Mouse (Mus musculus): ENCODE measurements around the gene Wdfy4. TPM values are rescaled to one million over a fixed set of nuclear protein-coding genes. Genes with fewer than 3 reads are reported as not detected.

The Wdfy4 gene
- polyA plus RNA-seq, 1 experiment = not detected

DNA sequence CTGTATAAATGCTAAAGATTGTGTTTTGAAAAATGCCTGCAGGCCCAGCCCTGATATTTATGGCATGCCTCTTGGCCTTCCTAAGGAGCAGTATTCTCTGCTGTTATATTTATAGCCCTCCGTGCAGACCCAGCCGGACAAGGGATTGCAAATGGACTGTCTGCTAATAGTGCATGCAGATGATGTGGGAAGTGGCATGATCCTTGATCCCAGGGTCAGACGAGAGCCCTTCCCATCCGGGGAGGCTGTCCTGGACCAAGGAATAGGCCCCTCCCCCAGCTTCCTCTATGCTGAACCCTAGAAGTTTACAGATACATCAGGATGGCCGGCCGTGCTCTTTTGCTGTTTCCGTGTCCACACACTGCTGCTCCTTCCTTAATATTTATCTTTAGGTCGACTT is 226.6 kb downstream of the Wdfy4 start:
- Histone ChIP-seq H3K36me3 (ENCODE audit: control insufficient read depth, insufficient read depth, low read length, poor library complexity, severe bottlenecking) (no peaks in the 10 kb centered on the region), H3K9me3 (replicated peaks; ENCODE audit: control insufficient read depth, insufficient read depth, low read length, poor library complexity, severe bottlenecking) (no peaks in the 10 kb centered on the region), H3K9ac (ENCODE audit: low read depth, poor library complexity, severe bottlenecking) (no peak overlapping the region), H3K27ac (ENCODE audit: insufficient read depth, low read length) (no peak overlapping the region), H3K27me3 (ENCODE audit: control insufficient read depth, insufficient read depth, low read length, poor library complexity, severe bottlenecking) (no peaks in the 10 kb centered on the region), H3K4me1 (ENCODE audit: control insufficient read depth, insufficient read depth, low read length) (no peaks in the 10 kb centered on the region), H3K4me3 (ENCODE audit: low read depth, low read length) (no peak overlapping the region)
- TF ChIP-seq POLR2A (IDR thresholded peaks at IDR 0.05; ENCODE audit: insufficient read depth, low read length) (no peak), CTCF (IDR thresholded peaks at IDR 0.05; ENCODE audit: low read depth, low read length) (no peak), EP300 (IDR thresholded peaks at IDR 0.05; ENCODE audit: insufficient read depth, low read depth, low read length) (no peak)

DNA sequence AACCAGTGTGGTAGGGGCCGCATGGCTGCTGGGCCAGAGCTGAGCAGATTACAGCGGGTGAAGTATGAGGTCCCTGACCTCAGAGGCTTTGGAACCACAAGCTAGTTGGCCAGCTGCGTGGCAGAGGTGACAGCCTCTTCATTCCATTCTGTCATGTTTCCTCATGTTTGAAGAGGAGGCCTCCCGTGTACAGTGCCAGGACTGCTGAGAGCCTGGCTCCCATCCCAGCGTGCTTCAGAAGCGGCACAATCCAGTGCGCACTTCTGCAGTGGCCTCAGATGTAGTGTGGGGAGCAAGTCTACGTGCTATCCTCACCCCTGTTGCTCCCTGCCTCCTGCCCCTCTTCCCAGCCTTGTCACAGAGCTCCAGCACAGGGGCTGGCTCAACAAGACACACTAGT is 228.8 kb downstream of the Wdfy4 start:
- Histone ChIP-seq H3K4me3 (ENCODE audit: low read depth, low read length) (no peak overlapping the region), H3K9me3 (replicated peaks; ENCODE audit: control insufficient read depth, insufficient read depth, low read length, poor library complexity, severe bottlenecking) (no peaks in the 10 kb centered on the region), H3K9ac (ENCODE audit: low read depth, poor library complexity, severe bottlenecking) (no peak overlapping the region), H3K27ac (ENCODE audit: insufficient read depth, low read length) (no peak overlapping the region), H3K36me3 (ENCODE audit: control insufficient read depth, insufficient read depth, low read length, poor library complexity, severe bottlenecking) (no peaks in the 10 kb centered on the region), H3K4me1 (ENCODE audit: control insufficient read depth, insufficient read depth, low read length) (no peaks in the 10 kb centered on the region), H3K27me3 (ENCODE audit: control insufficient read depth, insufficient read depth, low read length, poor library complexity, severe bottlenecking) (no peaks in the 10 kb centered on the region)
- TF ChIP-seq EP300 (IDR thresholded peaks at IDR 0.05; ENCODE audit: insufficient read depth, low read depth, low read length) (no peak), POLR2A (IDR thresholded peaks at IDR 0.05; ENCODE audit: insufficient read depth, low read length) (no peak), CTCF (IDR thresholded peaks at IDR 0.05; ENCODE audit: low read depth, low read length) (no peak)

DNA sequence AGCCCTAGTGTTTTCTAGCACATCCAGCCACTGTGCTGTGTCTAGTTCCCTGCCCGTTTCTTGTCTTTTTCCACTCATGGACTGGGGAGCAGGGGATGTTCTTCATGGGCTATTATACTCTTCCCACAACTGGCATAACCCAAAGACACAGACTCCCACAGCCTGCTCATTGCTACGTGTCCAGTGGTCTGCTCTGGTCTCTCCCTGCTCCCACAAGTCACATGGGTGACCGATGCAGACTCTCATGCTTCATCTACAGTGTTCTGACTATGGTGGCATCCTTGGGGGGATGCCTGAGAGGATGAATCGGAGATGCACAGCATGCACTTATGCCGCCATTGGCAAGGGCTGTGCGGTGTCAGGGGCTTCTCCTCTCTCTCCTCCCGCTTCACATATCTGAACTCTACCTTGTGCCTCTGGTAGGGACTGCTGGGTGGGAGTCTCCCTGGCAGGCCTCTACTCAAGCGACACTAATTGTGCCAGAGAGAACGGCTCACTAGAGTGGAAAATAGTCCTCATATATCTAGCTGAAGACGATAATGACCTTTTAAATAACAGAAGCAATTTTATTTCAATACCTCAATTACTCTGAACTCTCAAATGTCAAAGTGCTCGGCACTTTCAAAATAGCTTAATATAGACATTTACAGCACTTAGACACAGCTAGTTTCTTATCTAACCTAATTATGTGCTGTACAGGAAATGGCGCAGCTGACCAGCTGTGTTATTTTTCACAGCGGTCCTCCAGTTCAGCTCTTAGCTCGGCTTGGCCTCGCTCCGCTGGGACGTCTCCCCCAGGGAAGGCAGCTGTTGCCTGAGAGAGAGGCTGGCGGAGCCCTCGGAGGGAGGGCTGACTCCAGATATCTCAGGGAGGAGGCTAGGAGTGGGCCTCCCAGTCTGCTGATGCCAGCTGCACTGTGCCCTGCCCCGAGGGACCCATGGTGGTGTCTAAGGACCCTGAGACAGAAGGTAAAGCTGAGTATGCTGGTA is 234.7 kb downstream of the Wdfy4 start:
- Histone ChIP-seq H3K36me3 (ENCODE audit: control insufficient read depth, insufficient read depth, low read length, poor library complexity, severe bottlenecking) (no peaks in the 10 kb centered on the region), H3K4me1 (ENCODE audit: control insufficient read depth, insufficient read depth, low read length) (no peaks in the 10 kb centered on the region), H3K9ac (ENCODE audit: low read depth, poor library complexity, severe bottlenecking) (no peak overlapping the region), H3K4me3 (ENCODE audit: low read depth, low read length) (no peak overlapping the region), H3K9me3 (replicated peaks; ENCODE audit: control insufficient read depth, insufficient read depth, low read length, poor library complexity, severe bottlenecking) (no peaks in the 10 kb centered on the region), H3K27me3 (ENCODE audit: control insufficient read depth, insufficient read depth, low read length, poor library complexity, severe bottlenecking) (no peaks in the 10 kb centered on the region), H3K27ac (ENCODE audit: insufficient read depth, low read length) (no peak overlapping the region)
- no peak for TF ChIP-seq POLR2A (IDR thresholded peaks at IDR 0.05; ENCODE audit: insufficient read depth, low read length)
- no peak for TF ChIP-seq CTCF (IDR thresholded peaks at IDR 0.05; ENCODE audit: low read depth, low read length)
- TF ChIP-seq EP300 (IDR thresholded peaks at IDR 0.05; ENCODE audit: insufficient read depth, low read depth, low read length) = no peak

GRCm38 (mm10) chr14:32947512-32947911 is 237.8 kb downstream of the Wdfy4 start:
- Histone ChIP-seq H3K36me3 (ENCODE audit: control insufficient read depth, insufficient read depth, low read length, poor library complexity, severe bottlenecking) (no peaks in the 10 kb centered on the region), H3K4me3 (ENCODE audit: low read depth, low read length) (no peak overlapping the region), H3K9ac (ENCODE audit: low read depth, poor library complexity, severe bottlenecking) (no peak overlapping the region), H3K4me1 (ENCODE audit: control insufficient read depth, insufficient read depth, low read length) (no peaks in the 10 kb centered on the region), H3K27me3 (ENCODE audit: control insufficient read depth, insufficient read depth, low read length, poor library complexity, severe bottlenecking) (no peaks in the 10 kb centered on the region), H3K9me3 (replicated peaks; ENCODE audit: control insufficient read depth, insufficient read depth, low read length, poor library complexity, severe bottlenecking) (no peaks in the 10 kb centered on the region), H3K27ac (ENCODE audit: insufficient read depth, low read length) (no peak overlapping the region)
- TF ChIP-seq EP300 (IDR thresholded peaks at IDR 0.05; ENCODE audit: insufficient read depth, low read depth, low read length) (no peak), POLR2A (IDR thresholded peaks at IDR 0.05; ENCODE audit: insufficient read depth, low read length) (no peak), CTCF (IDR thresholded peaks at IDR 0.05; ENCODE audit: low read depth, low read length) (no peak)

DNA sequence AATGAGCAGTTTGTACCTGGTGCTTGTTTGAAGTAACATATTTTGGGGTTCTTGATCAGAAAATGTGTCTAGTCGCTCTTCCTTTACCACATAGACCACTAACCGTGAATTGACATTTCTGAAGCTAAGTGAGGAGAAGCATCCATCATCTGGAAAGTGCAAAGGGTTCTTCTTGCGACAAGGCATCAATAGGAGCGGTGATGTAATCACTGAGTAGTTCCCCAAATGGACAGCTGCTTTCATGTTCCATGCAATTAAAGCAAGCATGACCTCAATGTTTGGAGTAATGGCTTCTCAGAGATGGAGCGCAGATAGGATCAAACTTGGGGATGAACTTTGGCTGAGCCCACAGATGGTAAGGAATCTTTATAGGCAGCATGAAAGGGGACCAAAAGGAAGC is 246.1 kb downstream of the Wdfy4 start:
- Histone ChIP-seq H3K4me3 (ENCODE audit: low read depth, low read length) (no peak overlapping the region), H3K36me3 (ENCODE audit: control insufficient read depth, insufficient read depth, low read length, poor library complexity, severe bottlenecking) (no peaks in the 10 kb centered on the region), H3K27ac (ENCODE audit: insufficient read depth, low read length) (no peak overlapping the region), H3K9me3 (replicated peaks; ENCODE audit: control insufficient read depth, insufficient read depth, low read length, poor library complexity, severe bottlenecking) (no peaks in the 10 kb centered on the region), H3K27me3 (ENCODE audit: control insufficient read depth, insufficient read depth, low read length, poor library complexity, severe bottlenecking) (no peaks in the 10 kb centered on the region), H3K4me1 (ENCODE audit: control insufficient read depth, insufficient read depth, low read length) (no peaks in the 10 kb centered on the region), H3K9ac (ENCODE audit: low read depth, poor library complexity, severe bottlenecking) (no peak overlapping the region)
- TF ChIP-seq POLR2A (IDR thresholded peaks at IDR 0.05; ENCODE audit: insufficient read depth, low read length) (no peak), EP300 (IDR thresholded peaks at IDR 0.05; ENCODE audit: insufficient read depth, low read depth, low read length) (no peak), CTCF (IDR thresholded peaks at IDR 0.05; ENCODE audit: low read depth, low read length) (no peak)

DNA sequence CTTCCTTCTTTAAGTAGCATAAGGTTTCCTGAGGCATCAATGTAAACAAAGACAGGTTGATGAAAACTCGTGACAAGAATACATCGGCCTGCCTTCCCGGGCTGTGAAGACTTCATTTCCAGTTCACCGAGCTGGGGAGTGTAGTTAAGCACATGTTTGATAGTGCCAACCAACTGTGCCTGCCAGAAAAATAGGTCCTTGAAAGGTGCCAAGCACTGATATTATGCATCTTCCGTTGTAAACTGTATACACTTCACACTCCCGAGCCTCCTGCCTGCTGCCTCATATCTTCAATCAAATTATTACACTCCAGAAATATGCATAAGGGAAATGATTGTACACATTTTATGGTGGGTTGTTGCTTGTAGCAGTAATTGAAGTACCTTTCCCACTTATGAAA is 251.2 kb downstream of the Wdfy4 start:
- Histone ChIP-seq H3K4me3 (ENCODE audit: low read depth, low read length) (no peak overlapping the region), H3K4me1 (ENCODE audit: control insufficient read depth, insufficient read depth, low read length) (no peaks in the 10 kb centered on the region), H3K9me3 (replicated peaks; ENCODE audit: control insufficient read depth, insufficient read depth, low read length, poor library complexity, severe bottlenecking) (no peaks in the 10 kb centered on the region), H3K9ac (ENCODE audit: low read depth, poor library complexity, severe bottlenecking) (no peak overlapping the region), H3K27me3 (ENCODE audit: control insufficient read depth, insufficient read depth, low read length, poor library complexity, severe bottlenecking) (no peaks in the 10 kb centered on the region), H3K27ac (ENCODE audit: insufficient read depth, low read length) (no peak overlapping the region), H3K36me3 (ENCODE audit: control insufficient read depth, insufficient read depth, low read length, poor library complexity, severe bottlenecking) (no peaks in the 10 kb centered on the region)
- TF ChIP-seq POLR2A (IDR thresholded peaks at IDR 0.05; ENCODE audit: insufficient read depth, low read length) = no peak
- no peak for TF ChIP-seq CTCF (IDR thresholded peaks at IDR 0.05; ENCODE audit: low read depth, low read length)
- no peak for TF ChIP-seq EP300 (IDR thresholded peaks at IDR 0.05; ENCODE audit: insufficient read depth, low read depth, low read length)

All from ES-Bruce4 (cell line).